Mouse (Mus musculus) heart, embryonic 15.5 days (tissue): ENCODE measurements around the gene Mprip. TPM values are rescaled to one million over a fixed set of nuclear protein-coding genes. Genes with fewer than 3 reads are reported as not detected.
A peak's percentile ranks its signal among the peaks of the same experiment; 100 is the strongest.

Experiments
- ATAC-seq: fragments of 200-750 bp; cut with Nextera tagmentation; replicated peaks from 2 replicates; pipeline ENCODE4 v1.8.0; 2017; ENCODE audit warnings: low read depth, moderate TSS enrichment; ENCODE audit not compliant: insufficient number of reproducible peaks, insufficient read depth, low FRiP score
- H3K27ac ChIP-seq: fragments of 300-500 bp; sonication (generic); 2 replicates; pipeline ENCODE4 v1.5.1; 2015; ENCODE audit warnings: mild to moderate bottlenecking, inconsistent platforms
- H3K27me3 ChIP-seq: fragments of 300-500 bp; sonication (generic); 2 replicates; pipeline ENCODE4 v1.6.1; 2015; ENCODE audit warnings: inconsistent platforms
- H3K36me3 ChIP-seq: fragments of 300-500 bp; sonication (generic); 2 replicates; pipeline ENCODE4 v1.6.1; 2015; ENCODE audit warnings: mild to moderate bottlenecking, inconsistent platforms
- H3K4me1 ChIP-seq: fragments of 300-500 bp; sonication (generic); replicated peaks from 2 replicates; pipeline ENCODE4 v1.6.1; 2015; ENCODE audit warnings: inconsistent platforms
- H3K4me2 ChIP-seq: fragments of 300-500 bp; sonication (generic); 2 replicates; pipeline ENCODE4 v1.6.1; 2015; ENCODE audit warnings: inconsistent platforms, mild to moderate bottlenecking, moderate library complexity
- H3K4me3 ChIP-seq: fragments of 300-500 bp; sonication (generic); 2 replicates; pipeline ENCODE4 v1.5.1; 2015; ENCODE audit warnings: mild to moderate bottlenecking, inconsistent platforms
- H3K9ac ChIP-seq: fragments of 300-500 bp; sonication (generic); 2 replicates; pipeline ENCODE4 v1.6.1; 2015; ENCODE audit warnings: mild to moderate bottlenecking, inconsistent platforms
- H3K9me3 ChIP-seq: fragments of 300-500 bp; sonication (generic); replicated peaks from 2 replicates; pipeline ENCODE4 v1.6.1; 2016; ENCODE audit warnings: inconsistent platforms
- WGBS: fragments of 180-500 bp; shearing (Covaris S2); methylation state at CpG from one replicate; pipeline ENCODE4 v1.1.7; 2015; ENCODE audit warnings: mixed read lengths; 5-methylcytosine and 5-hydroxymethylcytosine counted together
- polyA plus RNA-seq: library from polyadenylated mRNA; unstranded; fragments of >200 nt; fragmentation: Nextera tagmentation; extraction: Ambion mirVana; gene quantifications from 2 replicates; pipeline ENCODE4 v1.2.1, GENCODE M21; 2015

Mprip gene
- polyA plus RNA-seq, 1 experiment from 2014 or later = 51.1 TPM

DNA sequence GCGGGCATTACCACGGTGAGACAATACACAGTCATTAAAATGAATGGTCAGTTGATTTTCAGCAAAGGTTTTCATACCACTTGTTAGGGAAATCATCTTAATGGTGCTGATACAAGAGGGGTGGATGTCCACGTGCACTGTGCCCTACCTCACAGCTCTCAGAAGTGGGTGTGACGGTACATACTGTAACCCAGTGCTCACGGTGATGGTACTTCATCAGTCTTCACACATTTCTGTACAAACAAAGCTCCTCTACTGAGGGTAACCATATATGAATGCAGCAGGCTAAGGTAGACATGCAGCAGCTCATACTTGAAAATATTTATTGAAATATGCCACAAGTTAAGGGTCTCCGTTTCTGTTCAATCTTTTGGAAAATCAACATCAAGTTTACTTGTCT is 122.5 kb downstream of the Mprip start:
- H3K4me1 ChIP-seq = peaks cover 28% of the 10 kb centered on the region
- no peak overlapping the region for H3K4me2 ChIP-seq
- H3K27me3 ChIP-seq = 0 out of 2 replicates have a peak, but pooled peaks cover 3% of the 10 kb centered on the region
- no peaks in the 10 kb centered on the region; the same call in 1 of the 2 replicates for H3K36me3 ChIP-seq
- H3K27ac ChIP-seq = no peak overlapping the region
- H3K9me3 ChIP-seq = no peaks in the 10 kb centered on the region
- 72% methylated on average over 6 of the region's 6 CpGs for WGBS
- H3K9ac ChIP-seq = no peak overlapping the region
- ATAC-seq = no peak
- H3K4me3 ChIP-seq = no peak overlapping the region

DNA sequence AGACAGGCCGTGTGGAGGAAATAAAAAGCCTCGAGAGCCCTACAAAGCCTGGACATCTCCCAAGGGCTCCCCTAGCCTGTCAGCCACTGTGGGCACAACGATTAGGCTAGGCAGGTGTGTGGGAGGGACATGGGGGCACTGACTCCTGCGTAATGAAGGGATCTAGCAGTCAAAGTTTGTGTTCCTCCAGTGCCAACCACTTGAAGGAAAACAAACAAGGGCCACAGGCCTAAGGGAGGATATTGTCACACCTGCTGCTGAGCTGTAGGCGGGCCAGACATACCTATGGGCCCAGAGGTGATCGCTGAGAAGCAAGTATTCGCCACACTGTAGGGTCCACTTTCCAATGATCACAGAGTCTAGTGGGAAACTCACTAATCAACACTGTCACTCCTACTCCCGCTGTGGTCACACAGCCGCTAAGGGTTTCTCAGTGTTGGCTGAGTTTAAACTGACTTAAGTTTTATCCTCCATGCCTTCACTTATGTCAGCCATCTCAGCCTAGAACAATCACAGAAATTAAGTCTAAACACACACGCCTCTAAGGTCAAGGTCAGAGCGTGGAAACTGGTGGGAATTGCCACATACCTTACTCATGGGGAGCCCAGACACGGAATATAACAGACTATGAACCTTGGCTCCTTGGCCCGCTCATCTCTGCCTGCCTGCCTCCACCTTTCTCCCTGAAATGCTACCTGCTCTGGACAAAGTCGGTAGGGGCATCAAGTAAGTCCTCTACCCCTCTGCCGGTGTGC is 125.5 kb downstream of the Mprip start:
- peaks cover 7% of the 10 kb centered on the region for H3K36me3 ChIP-seq
- ATAC-seq = no peak
- H3K9me3 ChIP-seq = no peaks in the 10 kb centered on the region
- 0 out of 2 replicates have a peak, but pooled peaks cover 3% of the 10 kb centered on the region for H3K27me3 ChIP-seq
- WGBS = 49% methylated on average over 15 of the region's 15 CpGs
- peaks cover 16% of the 10 kb centered on the region for H3K4me1 ChIP-seq
- H3K4me2 ChIP-seq = peak overlapping the region; percentile 97
- H3K4me3 ChIP-seq = peak overlapping the region; percentile 51
- H3K9ac ChIP-seq = peak overlapping the region; percentile 67
- no peak overlapping the region for H3K27ac ChIP-seq

DNA sequence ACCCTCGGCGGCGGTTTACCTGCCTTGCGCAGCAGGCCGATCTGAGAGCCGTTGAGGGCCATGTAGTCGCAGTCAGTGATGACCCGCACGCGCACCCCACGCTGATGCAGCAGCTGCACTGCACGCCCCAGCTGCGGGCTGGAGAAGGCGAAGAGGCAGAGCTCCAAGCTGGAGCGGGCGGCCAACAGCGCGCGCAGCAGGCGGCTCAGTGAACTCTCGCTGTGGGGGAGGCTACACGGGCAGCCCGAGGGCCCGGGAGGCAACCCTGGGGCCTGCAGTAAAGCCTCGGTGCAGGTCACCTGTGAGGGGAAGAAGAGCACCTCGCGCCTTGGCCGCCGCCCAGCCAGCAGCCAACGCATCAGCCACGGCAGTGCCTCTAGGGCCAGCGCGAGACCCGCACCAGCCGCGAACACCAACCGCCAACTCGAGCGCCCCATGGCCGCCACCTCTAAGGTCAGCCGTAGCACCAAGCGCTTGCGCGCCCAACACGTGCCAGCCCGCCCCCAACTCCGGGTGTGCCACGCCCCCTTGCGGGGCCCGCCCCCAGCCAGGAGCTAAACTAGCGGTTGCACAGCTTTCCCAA is 126.2 kb downstream of the Mprip start, which contains the start of gene Pld6:
Gene Pld6, minus strand, starts transcription at position 447 of the 583 bp plus-strand sequence.
- Histone ChIP-seq H3K27me3 (0 out of 2 replicates have a peak, but pooled peaks cover 3% of the 10 kb centered on the region), H3K36me3 (peaks cover 14% of the 10 kb centered on the region), H3K27ac (0 out of 2 replicates have a peak within 1 kb of the TSS, but pooled peaks have one; percentile 37), H3K9ac (peak within 1 kb of the TSS; percentile 67), H3K4me3 (peak within 1 kb of the TSS; percentile 51), H3K9me3 (no peaks in the 10 kb centered on the region), H3K4me2 (peak within 1 kb of the TSS; percentile 97), H3K4me1 (peaks cover 16% of the 10 kb centered on the region)
- WGBS = 1% methylated on average over 51 of the region's 51 CpGs
- ATAC-seq = peak; percentile 79

DNA sequence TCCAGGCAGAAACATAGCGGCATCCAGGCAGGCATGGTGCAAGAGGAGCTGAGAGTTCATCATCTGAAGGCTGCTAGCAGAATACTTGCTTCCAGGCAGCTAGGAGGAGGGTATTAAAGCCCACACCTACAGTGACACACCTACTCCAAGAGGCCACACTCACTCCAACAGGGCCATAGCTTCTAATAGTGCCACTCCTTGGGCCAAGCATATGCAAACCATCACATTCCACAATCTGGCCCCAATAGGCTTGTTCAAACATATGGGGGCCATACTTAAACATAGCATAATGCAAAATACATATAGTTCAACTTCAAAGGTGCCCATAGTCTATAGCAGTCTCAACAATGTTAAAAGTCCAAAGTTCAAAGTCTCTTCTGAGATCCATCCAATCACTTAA is 128.2 kb downstream of the Mprip start:
- 76% methylated on average over 1 of the region's 1 CpGs for WGBS
- Histone ChIP-seq H3K4me1 (peaks cover 14% of the 10 kb centered on the region), H3K9me3 (no peaks in the 10 kb centered on the region), H3K27ac (no peak overlapping the region), H3K9ac (no peak overlapping the region), H3K4me2 (no peak overlapping the region), H3K4me3 (no peak overlapping the region), H3K27me3 (0 out of 2 replicates have a peak, but pooled peaks cover 3% of the 10 kb centered on the region), H3K36me3 (peaks cover 33% of the 10 kb centered on the region)
- ATAC-seq = no peak

DNA sequence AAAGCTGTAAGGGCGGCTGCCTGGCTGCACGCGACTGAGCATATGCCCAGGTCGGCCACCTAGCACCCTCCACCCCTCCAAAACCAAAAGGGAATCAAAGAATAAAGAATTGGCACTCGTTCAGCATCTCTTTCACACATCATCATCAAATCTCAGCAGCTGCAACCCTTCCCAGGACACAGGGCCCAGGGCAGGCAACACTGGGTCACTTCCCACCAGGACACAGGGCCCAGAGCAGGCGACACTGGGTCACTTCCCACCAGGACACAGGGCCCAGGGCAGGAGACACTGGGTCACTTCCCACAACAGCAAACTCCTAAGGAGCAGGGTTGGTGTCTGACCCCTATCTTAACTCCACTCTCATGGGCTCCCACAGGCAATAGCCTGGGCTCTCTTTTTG is 132.3 kb downstream of the Mprip start:
- no peak overlapping the region for H3K4me3 ChIP-seq
- H3K27me3 ChIP-seq = no peaks in the 10 kb centered on the region
- no peaks in the 10 kb centered on the region for H3K9me3 ChIP-seq
- H3K36me3 ChIP-seq = peaks cover 73% of the 10 kb centered on the region
- no peak overlapping the region for H3K9ac ChIP-seq
- WGBS = 88% methylated on average over 6 of the region's 6 CpGs
- no peak for ATAC-seq
- H3K27ac ChIP-seq = no peak overlapping the region
- no peaks in the 10 kb centered on the region for H3K4me1 ChIP-seq
- H3K4me2 ChIP-seq = no peak overlapping the region

DNA sequence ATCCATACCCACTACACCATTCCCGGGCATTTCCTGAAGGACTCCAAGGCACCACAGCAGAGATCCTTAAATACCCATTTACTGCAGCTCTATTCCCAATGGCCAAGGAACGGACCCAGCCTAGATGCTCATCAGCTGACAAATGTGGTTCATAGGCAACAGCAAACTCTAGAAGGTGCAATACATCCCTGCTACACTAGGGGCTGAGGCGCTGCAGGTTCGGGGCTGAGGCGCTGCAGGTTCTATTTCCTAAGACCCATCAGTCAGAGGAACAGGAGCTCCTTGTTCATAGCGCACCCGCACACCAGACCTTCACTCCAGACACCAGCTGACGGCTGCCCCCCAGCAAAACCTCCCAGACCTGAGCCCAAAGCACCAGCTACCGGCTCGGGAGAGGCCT is 139.3 kb downstream of the Mprip start:
- Histone ChIP-seq H3K36me3 (peaks cover 96% of the 10 kb centered on the region), H3K4me2 (no peak overlapping the region), H3K27me3 (no peaks in the 10 kb centered on the region), H3K9ac (no peak overlapping the region), H3K27ac (no peak overlapping the region), H3K9me3 (no peaks in the 10 kb centered on the region), H3K4me1 (no peaks in the 10 kb centered on the region), H3K4me3 (no peak overlapping the region)
- no peak for ATAC-seq
- WGBS = 95% methylated on average over 10 of the region's 10 CpGs

DNA sequence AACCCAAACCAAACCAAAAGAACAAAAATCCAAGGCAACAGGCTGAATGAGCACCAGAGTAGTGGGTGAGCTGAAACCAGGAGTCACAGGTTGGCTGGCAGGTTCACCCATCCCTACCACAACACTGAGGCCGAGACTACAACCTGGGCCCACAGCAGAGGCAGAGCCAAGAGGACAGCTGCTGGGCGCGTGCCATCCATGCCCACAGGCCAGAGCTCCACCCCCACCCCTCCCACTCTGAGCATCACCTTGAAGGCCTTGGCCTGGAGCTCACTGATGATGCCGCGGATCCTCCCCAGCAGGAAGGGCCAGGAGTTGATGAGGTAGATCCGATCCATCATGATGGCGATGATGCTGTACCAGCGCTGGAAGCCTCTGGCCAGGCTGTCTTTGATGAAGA is 140.8 kb downstream of the Mprip start:
- no peak overlapping the region for H3K27ac ChIP-seq
- no peaks in the 10 kb centered on the region for H3K27me3 ChIP-seq
- H3K4me3 ChIP-seq = no peak overlapping the region
- H3K9me3 ChIP-seq = no peaks in the 10 kb centered on the region
- no peaks in the 10 kb centered on the region for H3K4me1 ChIP-seq
- no peak overlapping the region for H3K4me2 ChIP-seq
- no peak overlapping the region for H3K9ac ChIP-seq
- 96% methylated on average over 8 of the region's 8 CpGs for WGBS
- peaks cover 94% of the 10 kb centered on the region for H3K36me3 ChIP-seq
- ATAC-seq = no peak

DNA sequence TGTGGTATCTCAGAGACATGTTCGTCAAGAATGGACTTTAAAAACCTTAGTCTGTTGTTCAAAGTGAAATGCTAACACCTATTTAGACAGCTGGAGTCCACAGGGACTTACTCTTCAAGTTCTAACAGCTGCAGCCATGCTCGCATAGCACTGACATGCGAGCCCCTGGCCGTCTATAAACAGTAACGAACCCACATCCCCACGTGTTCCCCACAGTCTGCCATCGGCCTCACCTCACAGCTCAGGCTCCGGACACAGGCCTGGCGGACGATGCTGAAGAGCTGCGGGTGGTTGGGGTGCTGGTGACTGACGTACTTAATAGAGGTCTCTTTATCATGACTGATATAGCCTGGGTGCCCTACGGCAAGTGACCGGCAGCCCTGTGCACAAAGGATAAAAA is 142.4 kb downstream of the Mprip start:
- Histone ChIP-seq H3K4me3 (no peak overlapping the region), H3K4me2 (no peak overlapping the region), H3K9ac (no peak overlapping the region), H3K4me1 (peaks cover 7% of the 10 kb centered on the region), H3K27me3 (no peaks in the 10 kb centered on the region), H3K27ac (no peak overlapping the region), H3K9me3 (no peaks in the 10 kb centered on the region), H3K36me3 (peaks cover 84% of the 10 kb centered on the region)
- ATAC-seq = no peak
- 78% methylated on average over 14 of the region's 14 CpGs for WGBS

DNA sequence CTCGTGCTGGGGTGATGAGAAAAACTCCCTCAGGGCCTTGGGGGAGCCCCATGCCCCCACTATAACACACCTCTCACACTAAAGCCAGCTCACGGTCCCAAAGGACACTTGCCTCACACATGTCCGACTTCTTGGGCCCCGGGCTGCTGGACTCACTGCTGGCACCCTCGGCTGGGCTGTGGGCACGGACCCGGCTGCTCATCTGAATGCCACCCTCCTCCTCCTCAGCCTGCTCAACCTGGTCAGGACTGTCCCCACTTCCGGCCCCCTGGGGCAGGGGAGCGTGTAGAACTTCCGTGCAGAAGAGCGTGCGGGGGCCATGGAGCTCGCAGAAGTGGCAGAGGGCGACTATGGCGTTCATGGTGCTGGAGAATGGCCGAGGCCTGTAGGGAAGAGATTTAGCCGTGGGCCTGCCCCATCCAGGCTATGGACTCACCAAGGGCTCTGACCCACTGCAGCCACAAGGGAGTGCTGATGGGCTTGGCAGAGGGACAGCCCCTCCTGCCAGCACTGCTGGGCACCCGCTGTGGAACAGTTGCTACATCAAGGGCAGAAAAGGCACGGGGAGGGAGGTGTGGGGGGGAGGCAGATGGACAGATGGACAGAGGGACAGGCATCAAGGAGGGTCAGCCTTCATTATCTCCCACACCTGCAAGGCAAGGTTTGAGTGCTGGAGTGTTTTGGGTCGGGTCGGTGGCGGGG is 143.5 kb downstream of the Mprip start:
- 94% methylated on average over 22 of the region's 22 CpGs for WGBS
- no peak for ATAC-seq
- peaks cover 74% of the 10 kb centered on the region for H3K36me3 ChIP-seq

DNA sequence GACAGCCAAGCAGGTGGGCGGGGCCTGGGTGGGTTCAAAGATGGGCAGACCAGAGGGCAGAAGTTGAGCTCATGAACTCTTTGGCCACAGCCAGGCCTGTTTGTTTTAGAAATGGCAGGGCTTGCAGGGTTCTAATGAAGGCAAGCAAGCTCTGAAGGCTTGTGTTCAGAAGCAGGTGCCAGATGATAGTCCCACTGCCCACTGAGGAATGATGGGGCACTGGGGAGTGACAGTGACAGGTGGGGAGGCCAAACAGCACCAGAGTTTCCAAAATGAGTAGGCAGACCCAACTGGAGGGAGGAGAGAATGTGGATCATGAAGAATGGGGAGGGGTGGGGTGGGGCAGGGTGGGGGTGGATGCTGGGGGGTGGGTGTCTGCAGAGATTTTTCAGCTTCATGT is 144.2 kb downstream of the Mprip start:
- ATAC-seq = no peak
- Histone ChIP-seq H3K4me2 (no peak overlapping the region), H3K4me3 (no peak overlapping the region), H3K4me1 (peaks cover 11% of the 10 kb centered on the region), H3K27ac (no peak overlapping the region), H3K9me3 (no peaks in the 10 kb centered on the region), H3K27me3 (no peaks in the 10 kb centered on the region), H3K9ac (no peak overlapping the region), H3K36me3 (peaks cover 67% of the 10 kb centered on the region)
- 86% methylated on average over 1 of the region's 1 CpGs for WGBS

More for the DNA sequence above, 143.5 kb downstream of the Mprip start:
- no peak overlapping the region for H3K27ac ChIP-seq
- H3K4me3 ChIP-seq = no peak overlapping the region
- no peak overlapping the region for H3K9ac ChIP-seq
- peaks cover 11% of the 10 kb centered on the region for H3K4me1 ChIP-seq
- no peak overlapping the region for H3K4me2 ChIP-seq
- no peaks in the 10 kb centered on the region for H3K9me3 ChIP-seq
- H3K27me3 ChIP-seq = no peaks in the 10 kb centered on the region

DNA sequence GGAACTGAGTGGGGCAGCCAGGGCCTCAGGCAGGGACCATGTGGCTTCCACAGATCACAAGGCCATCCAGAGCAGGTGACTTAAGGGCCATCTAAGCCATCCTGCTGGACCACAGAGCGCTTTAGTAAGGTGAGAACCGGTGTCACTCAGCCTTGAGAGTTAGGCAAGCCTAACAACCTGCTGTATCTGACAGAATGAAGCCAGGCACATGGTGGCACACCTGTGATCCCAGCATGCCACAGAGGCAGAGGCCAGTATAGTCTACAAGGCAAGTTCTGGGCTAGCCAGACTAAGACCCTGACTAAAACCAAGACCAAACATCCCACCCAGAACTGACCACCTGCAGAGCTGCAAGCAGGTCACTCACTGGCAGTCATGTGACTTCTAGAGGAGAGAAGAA is 144.6 kb downstream of the Mprip start:
- Histone ChIP-seq H3K4me3 (no peak overlapping the region), H3K4me1 (peaks cover 13% of the 10 kb centered on the region), H3K4me2 (no peak overlapping the region), H3K9ac (no peak overlapping the region), H3K27ac (no peak overlapping the region), H3K27me3 (no peaks in the 10 kb centered on the region), H3K9me3 (no peaks in the 10 kb centered on the region), H3K36me3 (peaks cover 63% of the 10 kb centered on the region)
- no peak for ATAC-seq
- WGBS = 87% methylated on average over 2 of the region's 2 CpGs
